Mouse (Mus musculus) right cerebral cortex, postnatal 36 days (tissue): ENCODE data around the gene Hcrtr1.

Experiments used
- DNase-seq, 2 experiments: peaks; one replicate each; pipeline ENCODE4 v3.0.0; 2022; ENCODE audit warnings: low spot score in 2 of 2, mixed read lengths in 1 of 2

Gene Hcrtr1

DNA sequence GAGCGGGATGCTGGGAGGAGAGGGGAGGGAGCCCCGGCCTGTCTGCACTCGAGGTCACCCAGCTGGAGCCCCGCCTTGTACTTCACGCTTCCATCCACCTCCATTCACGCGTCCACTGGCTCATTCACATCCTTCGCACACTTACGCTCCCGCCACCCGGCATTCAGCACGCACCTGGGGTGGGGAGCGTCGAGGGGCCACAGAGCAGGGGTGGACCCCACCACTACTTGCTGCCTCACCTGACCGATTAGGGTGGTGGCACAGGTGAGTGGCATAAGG is at the start of gene Hcrtr1:
Gene Hcrtr1, minus strand, starts transcription at position 146 of the 279 bp plus-strand sequence.
- DNase-seq, result no peak

DNA sequence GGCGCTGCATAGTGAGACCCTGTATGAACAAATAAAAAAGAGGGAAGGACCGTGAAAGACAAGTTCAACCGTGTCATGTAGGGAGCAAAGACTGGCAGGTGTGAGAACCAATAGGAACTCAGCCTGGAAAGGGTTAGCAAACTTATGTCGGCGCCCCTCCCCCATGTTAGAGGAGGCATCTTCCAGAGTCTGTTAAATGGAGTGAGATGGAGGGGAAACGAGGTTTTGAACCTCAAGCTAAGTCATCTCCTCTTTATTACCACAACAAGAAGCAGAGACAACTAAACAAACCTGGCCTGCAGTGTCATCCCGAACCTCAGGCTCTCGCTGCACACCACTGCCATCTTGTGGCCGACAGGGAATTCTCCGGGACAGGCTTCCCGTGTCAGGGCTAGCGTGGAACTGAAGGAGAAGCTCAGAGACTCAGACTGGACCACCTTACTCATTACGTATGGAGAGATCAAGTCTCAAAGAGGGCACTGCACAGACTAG is 49.7 kb upstream of the Hcrtr1 start:
- DNase-seq, result peak; percentile 52 to 58

DNA sequence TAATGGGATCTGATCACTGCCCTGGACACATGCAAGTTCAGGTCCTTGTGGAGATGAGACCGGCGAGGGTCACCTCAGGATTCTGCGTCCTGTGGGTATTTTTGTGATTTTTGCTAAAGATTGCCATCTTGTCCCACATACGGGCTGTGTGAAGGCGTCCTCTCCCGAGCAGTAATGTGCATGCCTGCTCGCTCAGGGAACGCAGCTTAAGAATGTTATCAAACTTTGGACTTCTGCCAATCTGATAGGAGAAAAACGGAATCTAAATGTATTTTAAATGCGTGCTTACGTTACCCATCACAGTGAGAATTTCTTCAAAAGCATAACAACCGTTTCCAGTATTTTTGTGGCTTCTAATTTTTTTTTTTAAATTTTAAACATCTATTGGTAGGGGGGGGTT is 47.7 kb upstream of the Hcrtr1 start:
- no peak for DNase-seq

DNA sequence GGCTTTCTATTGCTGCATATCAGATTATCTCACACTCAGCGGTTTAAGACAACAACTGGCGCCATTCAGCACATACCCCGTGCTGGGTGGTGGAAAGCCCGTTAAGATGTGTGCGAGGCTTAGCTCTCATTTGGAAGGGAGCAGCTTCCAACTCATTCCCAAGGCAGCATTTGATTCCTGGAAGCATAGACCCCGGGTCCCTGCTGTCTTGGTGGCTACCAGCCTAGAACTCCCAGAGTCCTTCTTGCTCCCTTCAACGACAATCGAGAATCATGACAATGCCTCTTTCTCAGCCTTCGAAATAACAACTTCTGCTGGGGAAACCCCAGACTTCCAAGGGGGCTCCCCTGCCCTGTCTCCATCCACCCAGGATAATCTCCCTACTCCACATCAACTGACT is 47.3 kb upstream of the Hcrtr1 start:
- DNase-seq, result no peak

DNA sequence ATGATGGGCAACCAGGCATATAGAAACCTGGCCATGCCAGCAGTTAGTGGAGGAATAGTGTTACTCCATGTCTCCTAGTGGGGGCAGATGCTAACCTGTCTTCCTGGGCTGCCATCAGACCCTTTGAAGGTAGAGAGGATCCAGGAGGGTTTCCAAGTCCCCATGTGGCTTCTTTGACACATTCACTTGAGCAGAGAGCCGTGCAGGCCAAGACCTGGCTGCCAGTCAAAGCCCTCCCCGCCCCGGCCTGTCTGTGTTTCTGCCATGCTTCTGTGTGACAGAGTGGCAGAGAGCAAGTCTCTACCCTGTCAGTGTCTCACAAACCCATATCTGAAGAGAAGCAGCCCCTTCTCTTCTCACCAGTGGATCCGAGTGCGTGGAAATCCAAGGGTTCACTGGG is 44.7 kb upstream of the Hcrtr1 start:
- no peak for DNase-seq

DNA sequence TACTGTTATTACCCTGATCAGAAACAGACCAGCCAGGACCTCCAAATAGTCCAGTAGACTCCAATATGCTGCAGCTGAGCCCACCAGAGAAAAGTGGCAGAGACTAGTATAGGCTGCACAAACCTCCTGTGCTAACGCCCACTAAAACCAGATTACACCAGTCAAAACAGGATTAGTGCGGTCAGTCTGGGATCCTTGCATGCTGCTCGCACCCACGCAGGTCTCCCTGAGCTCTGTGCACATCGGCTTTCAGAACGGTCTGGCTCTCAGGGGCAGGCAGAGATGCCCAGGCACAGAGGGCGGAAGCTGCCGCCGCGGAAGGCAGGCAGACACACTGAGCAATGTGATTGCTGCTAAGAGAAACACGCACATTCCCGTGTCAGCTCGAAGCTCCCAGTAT is 43.9 kb upstream of the Hcrtr1 start:
- no peak for DNase-seq

DNA sequence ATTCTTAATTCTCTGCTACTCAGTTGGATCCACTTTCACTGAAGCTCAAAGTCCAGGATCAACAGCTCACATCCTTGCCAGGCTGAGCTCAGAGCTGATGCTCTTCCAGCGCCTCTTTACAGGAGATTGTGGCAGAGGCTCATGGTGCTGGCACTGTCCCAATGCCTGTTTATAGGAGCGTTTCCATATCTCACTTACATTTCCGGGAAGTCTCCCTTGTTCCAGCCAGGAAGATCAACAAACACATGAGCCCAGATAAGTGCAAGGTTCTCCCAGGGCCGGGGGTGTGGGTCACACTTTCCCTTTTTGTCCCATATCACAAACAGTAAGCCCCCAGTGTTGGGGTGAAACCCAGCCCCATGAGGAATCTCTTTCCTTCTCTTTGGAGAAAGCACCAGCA is 42.7 kb upstream of the Hcrtr1 start:
- DNase-seq, result no peak

DNA sequence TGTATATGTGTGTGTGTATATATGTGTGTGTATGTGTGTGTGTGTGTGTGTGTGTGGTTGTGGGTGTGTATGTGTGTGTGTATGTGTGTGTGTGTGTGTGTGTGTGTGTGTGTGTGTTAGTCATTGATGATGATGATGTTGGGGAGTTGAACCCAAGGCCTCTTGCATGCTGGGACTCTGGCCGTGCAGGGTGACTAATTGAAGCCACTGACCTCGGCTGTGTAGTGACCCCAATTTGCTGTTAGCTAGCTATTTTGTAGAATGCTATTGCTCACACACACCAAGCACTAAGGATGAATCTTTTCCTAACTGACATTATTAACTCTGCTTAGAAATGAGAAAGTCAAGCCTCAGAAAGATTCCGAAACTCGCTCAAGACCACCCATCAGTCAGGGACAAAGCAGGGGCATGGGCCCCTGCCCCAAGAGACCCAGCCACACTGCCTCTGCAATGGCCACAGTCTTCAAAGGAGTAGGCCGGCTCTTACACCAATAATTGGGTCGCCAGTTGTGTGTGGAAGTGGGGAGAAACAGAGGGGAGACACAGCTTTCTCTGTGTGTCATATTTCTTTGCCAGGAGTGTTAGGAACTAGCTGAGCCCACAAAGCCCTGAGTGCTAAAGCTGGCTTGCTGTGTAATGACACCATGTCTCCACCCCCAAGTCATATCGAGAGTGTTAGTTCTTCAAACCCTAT is 41.9 kb upstream of the Hcrtr1 start:
- no peak for DNase-seq

DNA sequence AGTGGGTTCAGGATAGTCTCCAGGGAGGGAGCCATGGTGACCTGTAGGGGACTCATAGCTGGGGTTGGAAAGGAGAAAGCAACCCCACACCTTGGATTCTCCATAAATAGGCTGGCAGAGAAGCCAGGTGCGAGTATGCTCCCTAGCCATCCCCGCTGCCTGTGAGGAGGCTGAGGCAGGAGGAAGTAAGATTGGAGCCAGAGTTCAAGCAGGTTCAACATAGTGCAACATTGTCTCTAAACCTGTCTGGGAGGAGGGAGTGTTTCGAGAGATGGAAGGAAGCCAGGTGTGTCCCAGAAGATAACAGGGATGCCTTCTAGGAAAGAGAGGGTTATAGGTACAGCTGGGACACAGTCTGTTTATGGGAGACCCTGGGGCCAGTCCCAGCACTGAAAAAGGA is 40.7 kb upstream of the Hcrtr1 start:
- no peak for DNase-seq

DNA sequence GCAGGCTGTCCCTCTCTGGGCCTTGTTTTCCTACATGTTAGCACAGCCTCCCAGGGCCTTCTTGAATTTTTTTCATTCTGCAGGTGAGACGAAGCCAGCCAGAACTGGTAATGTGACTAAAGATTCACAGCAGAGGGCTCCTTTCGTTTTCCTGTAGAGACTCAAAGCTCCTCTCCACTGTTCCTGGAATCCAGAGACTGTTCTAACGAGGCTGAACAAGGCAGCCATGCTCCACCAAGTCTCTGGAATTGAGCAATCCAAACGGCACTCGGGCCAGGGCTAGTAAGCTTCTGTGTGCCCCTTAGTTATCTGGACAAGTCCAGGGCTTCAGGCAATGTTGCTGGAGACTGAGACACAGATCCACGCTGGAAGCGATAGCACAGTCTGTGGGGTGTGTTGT is 38.4 kb upstream of the Hcrtr1 start:
- no peak for DNase-seq

DNA sequence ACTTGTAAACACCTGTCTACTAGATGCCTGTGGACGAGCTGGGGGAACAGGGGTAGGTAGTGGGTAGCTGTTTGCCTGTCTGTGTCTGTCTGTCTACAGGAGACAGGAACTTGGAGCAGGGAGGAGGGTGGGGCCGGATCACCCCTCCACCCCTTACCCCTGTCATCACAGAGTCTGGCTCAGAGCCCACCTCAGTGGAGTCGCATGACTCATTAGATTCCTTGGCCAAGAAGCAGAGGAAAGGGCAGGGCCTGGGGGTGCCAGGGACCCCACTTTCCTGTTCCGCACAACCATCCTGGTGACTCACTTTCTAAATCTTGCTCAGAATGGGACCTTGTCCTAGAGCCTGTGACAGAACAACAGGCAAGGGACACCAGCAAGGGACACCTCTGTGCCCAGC is 37.9 kb upstream of the Hcrtr1 start:
- DNase-seq, result no peak

DNA sequence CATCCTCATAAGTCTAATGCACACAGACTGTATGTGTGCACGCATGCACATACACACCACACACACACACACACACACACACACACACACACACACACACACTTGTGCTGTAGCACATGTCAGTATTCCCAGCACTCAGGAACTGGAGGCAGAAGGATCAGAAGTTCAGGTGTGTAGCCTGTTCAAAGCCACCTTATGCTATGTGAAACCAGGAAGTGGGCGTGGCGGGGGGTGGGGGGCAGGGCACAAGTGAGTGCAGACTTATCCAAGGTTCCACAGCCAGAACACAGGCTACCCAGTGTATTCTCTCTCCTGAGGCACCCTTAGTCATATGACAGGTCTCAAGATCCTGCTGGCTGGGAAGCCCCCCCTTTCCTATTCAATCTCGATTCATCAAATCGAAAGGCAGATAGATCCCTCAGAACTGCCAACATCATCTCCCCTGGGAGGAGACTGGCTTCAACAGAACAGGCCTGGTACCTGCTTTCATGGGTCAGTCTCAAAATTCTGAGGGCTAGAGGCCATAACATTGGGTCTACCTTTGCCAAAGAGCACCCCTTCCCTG is 37.1 kb upstream of the Hcrtr1 start:
- DNase-seq, result no peak

DNA sequence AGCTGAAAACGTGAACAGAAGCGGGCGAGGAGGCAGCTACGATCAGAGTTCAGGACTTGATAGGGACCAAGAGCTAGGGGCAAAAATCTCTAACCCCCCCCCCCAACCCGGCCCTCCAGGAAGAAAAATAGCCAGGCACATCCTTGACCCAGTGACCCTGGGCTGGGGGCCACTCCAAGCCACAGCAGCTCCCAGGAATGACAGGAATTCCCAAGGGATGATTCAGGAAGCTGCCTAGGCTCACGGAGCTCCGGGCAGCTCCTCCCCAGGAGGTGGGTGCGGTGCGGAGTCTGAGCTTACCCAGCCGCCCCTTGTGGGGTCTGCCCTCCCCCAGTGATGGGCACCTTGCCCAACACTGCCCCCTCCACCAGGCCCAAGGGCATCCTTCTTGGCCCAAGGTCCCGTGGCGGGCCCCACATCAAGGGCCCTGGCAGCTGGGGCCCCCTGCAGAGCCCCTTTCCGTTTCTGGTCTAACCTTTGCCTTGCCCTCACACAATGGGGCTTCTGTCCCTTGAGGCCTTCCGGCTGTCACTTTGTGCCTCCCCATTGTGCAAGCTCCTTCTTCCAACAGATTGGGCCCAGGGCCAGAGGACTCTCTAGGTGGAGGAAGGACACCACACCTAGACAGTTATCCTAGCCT is 36.0 kb upstream of the Hcrtr1 start, which contains the start of gene Tinagl1:
Gene Tinagl1, minus strand, starts transcription at position 51 of the 640 bp plus-strand sequence.
- no peak for DNase-seq

DNA sequence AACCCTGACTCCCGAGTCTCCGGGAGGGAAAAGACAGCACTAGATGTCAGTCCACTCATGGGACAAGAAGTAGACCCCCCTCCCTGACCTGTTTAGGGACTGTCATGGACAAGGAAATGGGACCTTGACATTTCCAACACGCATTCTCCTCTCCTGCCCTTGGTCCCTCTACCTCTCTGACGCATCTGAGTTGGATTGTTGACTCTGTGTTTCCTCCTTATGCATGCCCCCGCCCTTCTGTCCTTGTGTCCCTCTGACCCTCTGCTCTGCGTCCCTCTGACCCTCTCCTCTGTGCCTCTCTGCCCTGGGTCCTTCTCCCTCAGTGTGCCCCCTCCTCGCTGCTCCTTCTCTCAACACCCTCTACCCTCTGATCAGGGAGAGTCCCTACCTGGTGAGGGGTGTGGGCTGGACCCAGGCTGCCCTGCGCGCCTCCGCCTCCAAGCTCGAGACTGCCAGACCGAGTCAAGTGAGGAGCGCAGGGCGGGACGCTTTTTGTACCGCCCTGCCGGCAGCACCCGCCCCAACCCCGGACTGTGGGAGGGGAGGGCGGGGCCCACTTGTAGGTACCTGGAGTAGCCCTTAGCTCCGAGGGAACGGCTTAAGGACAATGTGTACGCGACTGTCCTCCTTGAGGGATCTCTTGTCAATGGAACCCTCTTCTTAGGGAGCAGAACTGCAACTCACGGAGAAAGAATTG is 35.3 kb upstream of the Hcrtr1 start:
- no peak for DNase-seq

DNA sequence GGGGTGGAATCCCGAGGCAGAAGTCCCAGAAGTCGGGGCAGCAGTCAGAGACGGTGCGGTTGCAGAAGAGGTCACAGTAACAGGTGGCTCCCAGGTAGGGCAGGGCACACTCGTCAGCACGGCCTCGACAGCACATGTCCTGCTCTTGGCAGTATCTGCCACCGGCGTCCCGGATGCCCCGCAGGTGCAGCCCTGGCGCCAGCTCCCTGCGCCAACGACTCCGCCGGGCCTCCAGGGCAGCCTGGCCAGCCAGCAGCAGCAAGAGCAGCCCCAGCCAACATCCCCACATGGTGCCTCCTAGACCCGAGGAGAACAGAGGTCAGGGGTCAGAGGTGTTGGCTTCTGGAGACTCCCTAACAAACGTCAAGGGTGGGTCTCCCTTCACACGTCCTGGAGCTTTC is 34.8 kb upstream of the Hcrtr1 start:
- no peak for DNase-seq

DNA sequence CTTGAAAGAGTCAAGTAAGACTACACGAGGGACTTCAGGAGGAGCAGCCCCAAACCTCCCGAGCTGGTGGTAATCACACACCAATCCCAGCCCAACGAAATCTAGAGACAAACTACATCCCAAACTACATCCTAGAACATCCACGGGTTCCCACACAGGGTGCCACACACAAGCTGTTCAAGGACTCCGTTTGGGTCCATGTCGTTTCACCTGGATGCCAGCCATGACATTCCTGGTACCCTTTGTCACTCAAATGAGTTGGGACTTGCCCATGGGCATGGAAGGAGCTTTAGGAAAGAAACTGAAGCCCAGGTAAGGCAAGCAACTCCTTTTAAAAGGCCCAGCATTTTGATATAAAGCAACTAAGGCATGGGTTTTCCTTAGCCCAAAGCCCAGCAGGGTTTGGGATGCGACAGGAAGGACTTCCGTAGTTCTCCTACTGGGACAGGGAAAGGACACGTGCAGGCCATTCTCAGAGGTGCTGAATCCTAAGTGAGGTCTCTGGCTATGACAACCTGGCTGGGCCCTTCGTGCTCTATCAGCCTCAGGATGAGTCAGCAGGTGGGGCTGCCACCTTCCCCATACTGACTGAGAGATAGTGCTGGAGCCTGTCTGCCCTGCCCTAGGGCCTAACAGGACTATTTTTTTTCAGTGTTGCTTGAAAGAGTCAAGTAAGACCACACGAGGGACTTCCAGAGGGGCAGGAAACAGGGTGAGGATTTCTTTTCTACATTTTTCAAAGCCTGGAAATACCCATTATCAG is 34.1 kb upstream of the Hcrtr1 start:
- no peak for DNase-seq

DNA sequence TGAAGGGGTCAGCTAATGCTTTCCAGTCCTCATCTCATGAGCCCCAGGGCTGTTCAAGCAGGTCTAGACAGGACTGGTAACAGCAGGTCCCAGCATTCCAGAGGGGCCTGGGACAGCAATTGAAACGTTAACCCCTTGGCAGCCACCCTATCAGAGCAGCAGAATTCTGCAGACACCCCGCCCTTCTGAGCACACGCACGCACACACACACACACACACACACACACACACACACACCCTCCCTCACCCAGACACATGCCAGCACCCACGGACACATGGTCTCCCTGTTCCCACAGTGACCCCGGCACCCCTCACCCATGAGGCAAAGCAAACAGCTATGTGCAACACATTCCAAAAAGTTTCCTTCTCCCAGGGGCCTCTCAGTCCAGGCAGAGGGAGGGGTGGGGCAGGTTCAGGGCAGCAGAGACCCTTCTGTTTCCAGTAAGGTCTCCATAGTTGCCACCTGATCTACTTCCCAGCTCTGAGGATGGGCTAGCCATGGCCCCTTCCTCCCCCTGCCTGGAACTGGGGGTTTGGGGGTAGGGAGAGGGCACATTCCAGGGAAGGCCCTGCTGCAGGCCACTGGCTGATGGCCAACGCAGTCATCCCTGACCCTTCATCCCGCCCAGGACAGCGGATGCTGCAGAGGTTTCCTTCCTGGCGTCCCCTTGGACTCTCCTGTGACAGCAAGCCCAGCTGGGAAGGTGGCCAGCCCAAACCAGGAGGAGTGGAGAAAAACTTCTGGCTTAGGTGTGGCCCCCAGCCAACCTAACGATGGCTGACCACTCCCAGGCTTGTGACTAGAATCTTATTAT is 33.0 kb upstream of the Hcrtr1 start:
- no peak for DNase-seq

DNA sequence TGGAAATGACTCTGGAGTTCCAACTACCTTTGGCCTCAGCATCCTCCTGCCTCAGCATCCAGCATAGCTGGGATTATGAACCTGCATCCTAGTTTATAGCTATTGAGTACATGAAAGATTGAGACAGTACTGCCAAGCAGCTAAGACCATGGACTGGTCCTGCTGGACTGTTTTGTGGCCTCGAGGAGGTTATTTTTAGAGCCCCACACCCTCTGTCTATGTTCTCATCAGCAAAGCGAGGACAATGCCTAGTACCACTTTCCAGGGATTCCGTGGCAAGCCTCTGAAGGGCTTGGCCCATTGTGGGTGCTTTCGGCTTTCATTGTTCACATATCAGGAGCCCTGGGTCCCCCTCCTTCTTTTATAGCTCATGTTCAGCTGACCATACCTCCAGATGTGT is 31.2 kb upstream of the Hcrtr1 start:
- no peak for DNase-seq

DNA sequence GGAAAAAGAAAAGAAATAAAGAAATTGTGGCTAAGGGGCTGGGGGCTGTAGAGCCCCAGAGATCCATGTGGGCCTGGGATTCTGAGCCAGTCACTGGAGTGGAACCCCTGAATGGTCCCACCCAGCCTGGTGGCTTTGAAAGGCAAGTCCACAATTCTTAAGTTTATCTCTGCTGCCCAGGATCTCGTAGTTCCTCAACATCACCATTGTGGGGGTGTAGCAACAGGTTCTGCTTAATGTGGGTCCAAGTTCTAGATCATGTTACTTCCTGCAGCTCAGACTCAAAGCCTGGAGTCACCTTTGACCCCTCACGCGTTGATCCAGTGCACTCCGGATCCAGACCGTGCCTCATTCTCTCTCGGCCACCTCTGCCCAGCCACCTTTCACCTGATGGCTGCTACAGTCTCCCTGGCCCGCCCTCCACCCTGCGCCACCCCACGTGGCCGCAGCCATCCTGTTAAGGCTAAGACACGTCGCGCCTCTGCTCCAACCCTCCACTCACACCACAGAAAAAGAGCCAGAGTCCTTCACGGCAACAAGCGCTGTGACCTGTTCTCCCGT is 30.3 kb upstream of the Hcrtr1 start:
- no peak for DNase-seq

DNA sequence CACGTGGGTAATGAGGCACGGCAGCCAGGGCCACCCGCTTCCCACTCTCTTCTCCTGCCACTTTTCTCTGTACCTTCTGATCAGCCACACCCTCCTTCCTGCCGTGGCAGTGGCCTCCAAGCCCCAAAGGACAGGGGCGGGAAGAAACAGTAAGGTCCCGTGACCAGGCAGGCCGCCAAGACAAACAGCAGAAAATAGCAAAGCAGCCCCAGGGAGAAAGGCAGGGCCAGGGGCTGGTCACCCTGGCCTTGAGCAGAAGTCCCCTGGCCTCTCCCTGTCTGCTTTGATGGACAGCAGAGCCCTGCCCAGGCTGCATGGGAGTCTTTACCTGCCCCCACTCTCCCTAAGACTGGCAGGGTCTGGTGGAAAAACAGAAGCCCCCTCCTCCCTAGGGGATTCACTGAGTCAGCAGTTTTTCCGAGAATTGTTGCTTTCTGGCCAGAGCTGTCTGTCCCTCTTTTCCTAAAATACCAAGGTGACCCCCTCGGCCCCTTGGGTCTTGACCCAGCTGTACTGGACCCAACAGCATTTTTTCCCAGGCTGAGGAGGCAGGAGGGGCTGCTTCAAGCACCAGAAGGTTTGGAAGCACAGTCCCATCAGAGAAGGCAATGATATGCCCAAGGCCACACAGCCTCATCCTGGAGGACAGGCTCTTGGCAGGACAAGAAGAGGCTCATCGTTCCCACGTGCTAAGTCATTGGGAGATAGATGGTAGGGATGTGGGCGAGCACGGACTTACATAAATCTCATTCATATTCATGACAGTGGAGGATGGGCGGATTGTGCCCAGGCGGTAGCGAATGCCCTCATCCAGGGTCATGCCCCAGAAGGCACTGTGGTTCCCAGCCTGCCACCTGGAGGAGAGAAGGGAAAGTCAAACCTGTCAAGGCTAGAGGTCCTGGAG is 29.4 kb upstream of the Hcrtr1 start:
- DNase-seq, result no peak
